Mouse (Mus musculus) small intestine, adult 2 months (tissue): ENCODE results near the gene Myh14.

Experiments used
- CTCF ChIP-seq: fragments of 200-500 bp; IDR thresholded peaks from 2 replicates; pipeline ENCODE4 v1.5.1; 2012; ENCODE audit warnings: low read depth, mild to moderate bottlenecking, control low read depth, inconsistent platforms, low read length, moderate library complexity, mixed read lengths; ENCODE audit not compliant: insufficient replicate concordance, insufficient read length; ENCODE audit errors: extremely low read depth
- POLR2A ChIP-seq: fragments of 200-500 bp; IDR thresholded peaks from 2 replicates; pipeline ENCODE4 v1.6.1; 2012; ENCODE audit warnings: low read depth, mild to moderate bottlenecking, control low read depth, inconsistent platforms, low read length, moderate library complexity

- TF ChIP-seq CTCF, result no peak
- no peak for TF ChIP-seq POLR2A
Measured at GRCm38 (mm10) chr7:44647729-44648128, 22.9 kb downstream of the Myh14 start.
